Mouse (Mus musculus) T-helper 2 cell (primary cell): ENCODE results near the gene Xrcc3.

Experiments used
- in situ Hi-C: fragments of 300-600 bp; cut with MboI, MseI; formaldehyde crosslinking; loops from one replicate; pipeline ENCODE4 v1.15.1; 2025; ENCODE audit warnings: high pct_unique_total_duplicates

The Xrcc3 gene

GRCm38 (mm10) chr12:111813766-111814617 is at the start of gene Xrcc3, which contains the start of gene Zfyve21:
TSS of gene Xrcc3 (minus strand) at chr12:111813873.
TSS of gene Zfyve21 (plus strand) at chr12:111814170.
- in situ Hi-C loops: loop anchor here (25.0 kb wide), 1 partner anchor 1873 kb away; no protein-coding TSS in a partner anchor

DNA sequence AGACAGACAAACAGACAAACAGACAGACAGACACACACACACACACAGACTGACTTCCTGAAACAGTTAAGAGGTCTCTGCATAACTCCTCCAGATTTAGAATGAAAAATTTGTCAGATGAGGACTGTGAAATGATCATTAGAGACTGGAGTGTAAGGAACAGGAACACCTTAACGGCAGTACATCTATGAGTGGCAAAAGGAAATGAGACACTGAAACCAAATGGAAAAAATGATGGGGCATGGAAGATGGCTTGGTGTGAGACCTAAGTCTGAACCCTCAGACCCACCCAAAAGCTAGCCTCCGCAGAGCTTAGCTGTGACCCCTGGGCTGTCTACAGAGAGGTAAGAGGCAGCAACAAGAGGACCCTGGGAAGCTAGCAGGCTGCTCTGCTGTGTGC is 41.8 kb upstream of the Xrcc3 start:
- in situ Hi-C loops: no loop called here

DNA sequence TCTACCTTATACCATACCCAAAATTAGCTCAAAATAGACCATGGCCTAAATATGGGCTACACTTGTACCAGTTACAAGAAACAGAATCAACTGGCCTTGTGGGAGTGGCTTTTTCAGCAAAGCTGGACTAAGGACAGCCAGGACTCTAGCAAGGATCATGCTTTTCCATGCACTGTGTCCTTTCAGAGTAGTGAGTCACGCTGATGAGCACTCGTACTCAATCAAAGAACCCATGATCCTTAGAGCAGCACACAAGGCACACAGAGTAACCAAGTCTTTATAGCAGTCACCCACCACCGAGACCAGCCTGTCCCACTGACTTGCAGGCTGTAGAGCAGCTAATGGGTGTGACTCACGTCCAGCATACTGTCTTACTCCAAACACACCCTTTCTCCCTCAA is 39.9 kb upstream of the Xrcc3 start:
- in situ Hi-C loops: no loop called here

GRCm38 (mm10) chr12:111853011-111853436 is 39.4 kb upstream of the Xrcc3 start:
- in situ Hi-C loops: no loop called here

- in situ Hi-C loops: no loop called here
Measured at GRCm38 (mm10) chr12:111851745-111852144, 38.1 kb upstream of the Xrcc3 start.

- in situ Hi-C loops: no loop called here
Measured at GRCm38 (mm10) chr12:111851235-111851634, 37.6 kb upstream of the Xrcc3 start.

GRCm38 (mm10) chr12:111848300-111848798 is 34.7 kb upstream of the Xrcc3 start:
- in situ Hi-C loops: no loop called here

DNA sequence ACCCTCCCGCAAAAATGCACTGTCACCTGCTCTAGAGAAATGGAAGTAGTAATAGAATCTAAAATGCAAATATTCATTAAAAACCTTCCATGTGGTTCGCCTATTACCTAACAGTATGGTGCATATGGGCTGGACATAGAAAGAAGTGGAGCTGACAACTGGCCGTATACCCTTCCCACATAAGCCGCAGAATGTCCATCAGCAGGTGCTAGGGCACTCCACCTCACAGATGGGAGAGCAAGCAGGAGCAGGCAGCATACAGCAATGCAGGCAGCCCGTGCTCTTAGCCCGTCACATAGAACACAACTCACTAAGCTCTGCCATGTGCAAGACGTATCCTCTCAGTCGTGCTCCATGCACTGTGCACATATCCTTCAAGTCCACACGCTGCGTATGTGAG is 33.1 kb upstream of the Xrcc3 start:
- in situ Hi-C loops: no loop called here

- in situ Hi-C loops: no loop called here
Measured at GRCm38 (mm10) chr12:111845953-111846352, 32.3 kb upstream of the Xrcc3 start.

DNA sequence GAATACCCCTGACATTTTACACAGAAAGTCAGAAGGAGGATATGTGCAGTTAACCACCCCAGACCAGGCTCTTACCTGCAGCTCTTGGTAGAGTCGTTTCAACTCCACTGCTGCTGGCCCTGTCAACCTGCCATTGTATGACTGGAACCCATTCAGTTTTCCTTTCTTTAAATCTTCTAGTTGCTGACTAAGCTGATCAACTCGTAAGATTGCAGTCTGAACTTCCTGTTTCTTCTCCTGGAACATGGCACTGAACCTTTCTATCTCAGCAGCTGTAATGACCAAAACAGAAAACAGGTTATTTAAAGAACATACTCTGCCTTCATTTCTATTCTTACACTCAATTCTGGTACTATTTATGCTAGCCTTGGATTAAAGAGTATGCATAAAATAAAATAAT is 29.8 kb upstream of the Xrcc3 start:
- in situ Hi-C loops: no loop called here

DNA sequence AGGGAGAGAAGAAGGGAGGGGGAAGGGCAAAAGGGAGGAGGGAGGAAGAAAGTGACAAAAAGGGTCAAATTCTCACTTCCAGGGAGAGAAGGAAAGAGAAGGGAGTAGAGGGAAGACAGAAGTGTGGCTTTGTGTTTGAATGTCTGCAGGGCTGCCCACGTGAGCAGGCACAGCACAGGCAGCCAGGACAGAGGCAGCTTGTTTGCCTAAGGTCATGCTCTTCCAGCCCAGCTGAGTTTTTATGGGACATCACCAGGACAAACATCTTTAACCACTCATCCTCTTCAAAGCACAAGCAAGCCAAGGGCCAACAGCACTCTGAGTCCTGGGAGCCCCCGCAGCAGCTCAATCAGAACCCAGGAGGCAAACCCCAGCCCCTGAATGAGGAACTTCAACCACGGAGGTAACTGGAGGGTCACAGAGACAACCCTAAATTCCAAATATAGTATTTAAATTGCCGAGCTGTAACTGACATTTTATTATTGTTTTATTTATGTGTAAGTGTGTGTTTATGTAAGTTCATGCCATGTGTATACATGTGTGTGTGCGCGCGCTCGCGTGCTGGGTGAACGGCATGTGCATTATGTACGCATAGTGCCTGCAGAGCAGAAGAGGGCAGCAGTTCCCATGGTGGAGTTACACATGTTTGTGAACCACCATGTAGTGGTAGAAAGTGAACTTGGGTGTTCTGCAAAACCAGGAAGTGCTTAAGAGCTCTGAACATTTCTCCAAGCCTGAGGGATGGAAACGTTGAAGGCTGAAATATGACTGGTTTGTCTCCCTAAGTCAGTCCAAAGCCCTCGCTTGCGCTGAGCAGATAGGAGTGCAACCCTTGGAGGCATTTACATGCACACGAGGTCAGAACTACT is 29.1 kb upstream of the Xrcc3 start:
- in situ Hi-C loops: no loop called here

GRCm38 (mm10) chr12:111833457-111833856 is 19.8 kb upstream of the Xrcc3 start:
- in situ Hi-C loops: no loop called here

DNA sequence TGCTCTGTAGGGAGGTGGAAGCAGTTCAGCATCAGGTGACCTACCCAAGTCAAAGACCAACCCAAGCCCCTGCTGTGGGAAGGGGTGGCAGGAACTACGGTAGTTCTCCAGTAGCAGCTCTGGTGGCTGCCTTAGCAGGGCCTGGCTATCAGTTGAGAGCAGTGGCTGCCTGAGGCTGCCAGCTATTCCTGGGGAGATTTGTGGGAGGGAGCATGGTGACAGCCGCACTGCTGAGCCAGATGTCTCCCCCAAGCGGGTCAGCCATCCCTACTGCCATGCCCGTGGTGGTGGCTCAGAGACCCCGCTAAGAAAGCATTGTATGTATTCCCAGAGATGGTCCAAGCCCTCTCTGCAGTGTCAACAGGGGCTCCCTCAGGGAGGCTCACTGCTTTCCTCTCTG is 19.0 kb upstream of the Xrcc3 start:
- in situ Hi-C loops: no loop called here

DNA sequence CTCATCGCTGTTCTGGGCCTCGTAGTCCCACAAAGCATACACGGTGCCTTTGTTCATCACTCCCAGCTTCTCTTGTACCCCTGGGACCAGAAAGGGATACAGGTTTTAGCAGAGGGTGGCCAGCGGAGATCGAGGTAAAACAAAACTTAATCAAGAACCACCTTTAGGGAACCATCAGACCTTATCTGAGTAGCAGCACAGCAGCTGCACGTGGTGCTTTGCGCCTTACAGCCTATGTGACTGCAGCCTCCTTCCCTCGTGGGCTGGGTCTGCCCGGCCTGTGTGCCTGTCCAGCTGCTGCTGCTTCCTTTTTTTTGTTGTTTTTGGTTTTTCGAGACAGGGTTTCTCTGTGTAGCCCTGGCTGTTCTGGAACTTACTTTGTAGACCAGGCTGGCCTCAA is 16.7 kb upstream of the Xrcc3 start:
- in situ Hi-C loops: no loop called here

DNA sequence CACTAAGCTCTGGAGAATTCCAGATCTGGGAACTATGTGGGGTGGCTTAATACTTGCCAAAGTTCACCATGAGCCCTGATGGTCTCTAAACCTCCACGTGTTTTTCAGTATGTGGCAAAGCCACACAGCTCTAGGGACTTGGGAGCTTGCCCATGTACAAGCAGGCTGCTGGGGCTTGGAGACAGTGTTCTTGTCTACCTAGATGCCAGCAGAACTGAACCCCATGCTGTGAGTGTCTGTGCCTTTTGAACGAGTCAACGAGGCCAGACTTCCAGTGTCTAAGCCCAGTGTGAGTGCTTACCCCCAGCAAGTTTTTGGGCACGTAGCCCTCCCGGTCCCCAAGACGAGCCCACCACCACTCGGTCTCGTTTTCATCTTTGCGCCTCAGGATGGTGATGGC is 16.3 kb upstream of the Xrcc3 start:
- in situ Hi-C loops: no loop called here

DNA sequence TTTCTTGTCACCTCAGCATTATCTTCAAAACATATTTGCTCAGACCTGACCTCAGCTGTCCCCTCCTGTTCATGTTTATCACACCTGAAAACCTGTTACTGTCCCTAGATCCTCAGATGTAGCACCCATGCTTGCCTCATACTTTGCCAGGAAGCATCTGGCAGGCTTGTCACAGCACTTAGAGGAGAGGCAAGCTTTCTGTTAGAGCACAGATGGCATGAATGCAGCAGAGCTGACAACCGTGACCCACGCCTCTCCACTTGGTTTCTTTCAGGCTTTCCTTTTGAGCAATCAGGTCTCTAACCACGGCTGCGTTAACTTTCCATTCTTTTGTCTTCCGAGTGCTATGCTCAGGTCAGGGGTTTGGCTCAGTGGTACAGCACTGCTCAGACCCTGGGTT is 15.8 kb upstream of the Xrcc3 start:
- in situ Hi-C loops: no loop called here

DNA sequence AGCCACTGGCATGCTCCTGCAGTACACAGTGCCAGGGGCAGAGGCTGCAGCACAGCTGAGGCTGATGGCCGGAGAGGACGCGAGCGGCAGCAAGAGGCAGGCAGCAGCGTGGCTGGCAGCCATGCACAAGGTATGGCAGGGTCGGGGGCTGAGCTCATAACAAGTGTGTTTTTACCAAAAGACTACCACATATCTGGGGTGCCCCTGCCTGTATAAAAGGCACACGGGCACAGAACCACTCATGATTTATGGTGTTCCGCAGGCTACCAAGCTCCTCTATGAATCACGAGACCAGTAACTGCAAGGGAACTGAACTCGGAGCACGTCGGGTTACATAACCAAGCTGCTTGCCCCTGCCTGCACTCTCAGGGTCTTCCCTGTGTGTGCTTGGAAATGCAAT is 13.9 kb upstream of the Xrcc3 start:
- in situ Hi-C loops: no loop called here

GRCm38 (mm10) chr12:111821931-111822330 is 8.3 kb upstream of the Xrcc3 start:
- in situ Hi-C loops: loop anchor here (25.0 kb wide), 1 partner anchor 1865 kb away; no protein-coding TSS in a partner anchor

DNA sequence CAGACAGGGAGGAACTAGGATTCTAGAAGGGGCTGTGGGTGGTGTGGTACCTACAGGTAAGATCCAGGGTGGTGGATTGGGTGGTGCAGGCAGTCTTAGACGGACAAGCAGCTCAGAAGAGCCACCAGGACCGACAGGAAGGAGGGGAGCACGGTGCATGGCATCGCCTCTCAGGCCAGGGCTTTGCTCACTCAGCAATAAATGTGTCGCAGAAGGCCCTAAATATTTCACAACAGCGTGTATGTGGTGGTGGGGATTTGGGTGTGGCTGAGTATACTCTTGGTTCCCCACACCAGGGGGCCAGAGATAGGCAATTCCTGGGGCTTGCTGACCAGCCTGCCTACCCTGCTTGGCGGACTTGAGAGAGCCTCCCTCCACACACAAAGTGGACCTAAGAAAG is 7.0 kb upstream of the Xrcc3 start:
- in situ Hi-C loops: loop anchor here (25.0 kb wide), 1 partner anchor 1867 kb away; no protein-coding TSS in a partner anchor

DNA sequence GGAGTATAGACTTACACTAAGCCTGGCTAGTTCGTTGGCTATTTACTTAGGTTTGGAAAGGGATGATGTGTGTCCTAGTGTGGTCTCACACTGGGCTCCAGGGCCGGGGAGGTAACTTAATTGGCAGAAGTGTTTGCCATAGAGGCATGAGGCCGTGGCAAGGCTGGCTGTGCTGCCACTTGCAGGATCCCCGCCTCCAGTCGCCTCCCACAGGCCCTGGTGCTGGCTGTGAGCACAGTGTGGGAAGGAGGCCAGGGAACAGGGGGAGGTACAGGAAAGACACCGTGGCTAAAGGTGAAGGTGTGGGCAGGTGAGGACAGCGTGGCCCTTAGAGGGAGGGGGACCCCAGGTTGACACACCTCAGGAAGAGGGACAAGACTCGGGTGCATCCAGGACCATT is 6.3 kb upstream of the Xrcc3 start:
- in situ Hi-C loops: loop anchor here (25.0 kb wide), 1 partner anchor 1867 kb away; no protein-coding TSS in a partner anchor

DNA sequence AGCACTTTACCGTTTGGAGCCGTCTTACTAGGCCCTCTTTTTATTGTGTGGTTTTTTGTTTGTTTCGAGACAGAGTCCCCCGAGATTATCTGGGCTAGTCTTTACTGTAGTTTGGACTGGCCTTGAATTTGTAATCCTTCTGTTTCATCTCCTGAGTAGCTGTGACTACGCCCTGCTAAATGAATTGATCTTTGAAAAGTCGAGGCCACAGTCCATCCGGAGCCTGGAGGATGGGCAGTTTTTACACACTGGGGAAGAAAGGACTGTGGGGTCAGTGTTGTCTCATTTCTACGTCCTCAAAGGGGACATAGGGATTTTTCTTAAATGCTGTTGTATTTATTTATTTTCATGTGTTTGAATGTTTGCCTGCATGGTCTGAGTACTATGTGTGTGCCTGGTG is 4.3 kb upstream of the Xrcc3 start:
- in situ Hi-C loops: loop anchor here (25.0 kb wide), 1 partner anchor 1869 kb away; no protein-coding TSS in a partner anchor

- in situ Hi-C loops: loop anchor here (25.0 kb wide), 1 partner anchor 1870 kb away; no protein-coding TSS in a partner anchor
Measured at GRCm38 (mm10) chr12:111816967-111817366, 3.3 kb upstream of the Xrcc3 start.
